Mouse (Mus musculus): ENCODE measurements around the gene Ube2h. TPM values are rescaled to one million over a fixed set of nuclear protein-coding genes. Genes with fewer than 3 reads are reported as not detected.

The Ube2h gene
- polyA plus RNA-seq, 1 experiment from 2014 or later: 47.9 TPM

GRCm38 (mm10) chr6:30292579-30292978 is 11.8 kb downstream of the Ube2h start:
- H3K4me3 ChIP-seq (replicated peaks): no peak overlapping the region
- WGBS: 92% methylated on average over 2 of the region's 2 CpGs
- H3K9ac ChIP-seq (replicated peaks): no peak overlapping the region
- no peak for ATAC-seq (ENCODE audit: low FRiP score)
- H3K4me1 ChIP-seq: peaks cover 3% of the 10 kb centered on the region; the same call in 1 of the 2 replicates
- H3K9me3 ChIP-seq (replicated peaks): no peaks in the 10 kb centered on the region
- H3K4me2 ChIP-seq: no peak overlapping the region
- 0 out of 2 replicates have a peak, but pooled peaks cover 4% of the 10 kb centered on the region for H3K36me3 ChIP-seq
- no peaks in the 10 kb centered on the region for H3K27me3 ChIP-seq (replicated peaks)
- no peak overlapping the region for H3K27ac ChIP-seq (replicated peaks)

- no peak overlapping the region for H3K9ac ChIP-seq (replicated peaks)
- H3K9me3 ChIP-seq (replicated peaks): no peaks in the 10 kb centered on the region
- H3K4me3 ChIP-seq (replicated peaks): no peak overlapping the region
- H3K27me3 ChIP-seq (replicated peaks): no peaks in the 10 kb centered on the region
- WGBS: 92% methylated on average over 6 of the region's 6 CpGs
- no peaks in the 10 kb centered on the region for H3K4me1 ChIP-seq
- H3K4me2 ChIP-seq: no peak overlapping the region
- ATAC-seq (ENCODE audit: low FRiP score): no peak
- peaks cover 21% of the 10 kb centered on the region for H3K36me3 ChIP-seq
- H3K27ac ChIP-seq (replicated peaks): no peak overlapping the region
Observed at GRCm38 (mm10) chr6:30287958-30288357, 16.4 kb downstream of the Ube2h start.

- no peak for ATAC-seq (ENCODE audit: low FRiP score)
- Histone ChIP-seq H3K4me3 (replicated peaks) (no peak overlapping the region), H3K27ac (replicated peaks) (no peak overlapping the region), H3K9ac (replicated peaks) (no peak overlapping the region), H3K4me2 (no peak overlapping the region), H3K36me3 (peaks cover 23% of the 10 kb centered on the region), H3K27me3 (replicated peaks) (no peaks in the 10 kb centered on the region), H3K9me3 (replicated peaks) (no peaks in the 10 kb centered on the region), H3K4me1 (no peaks in the 10 kb centered on the region)
Observed at GRCm38 (mm10) chr6:30286642-30287041, 17.7 kb downstream of the Ube2h start.

- H3K9ac ChIP-seq (replicated peaks): no peak overlapping the region
- ATAC-seq (ENCODE audit: low FRiP score): no peak
- H3K27me3 ChIP-seq (replicated peaks): no peaks in the 10 kb centered on the region
- H3K4me3 ChIP-seq (replicated peaks): no peak overlapping the region
- H3K9me3 ChIP-seq (replicated peaks): no peaks in the 10 kb centered on the region
- H3K4me1 ChIP-seq: no peaks in the 10 kb centered on the region
- no peak overlapping the region for H3K27ac ChIP-seq (replicated peaks)
- H3K4me2 ChIP-seq: no peak overlapping the region
- peaks cover 35% of the 10 kb centered on the region for H3K36me3 ChIP-seq
Observed at GRCm38 (mm10) chr6:30284177-30284576, 20.2 kb downstream of the Ube2h start.

- Histone ChIP-seq H3K9ac (replicated peaks) (no peak overlapping the region), H3K4me2 (no peak overlapping the region), H3K36me3 (peaks cover 48% of the 10 kb centered on the region), H3K27ac (replicated peaks) (no peak overlapping the region), H3K9me3 (replicated peaks) (no peaks in the 10 kb centered on the region), H3K27me3 (replicated peaks) (no peaks in the 10 kb centered on the region), H3K4me1 (no peaks in the 10 kb centered on the region), H3K4me3 (replicated peaks) (no peak overlapping the region)
- 88% methylated on average over 2 of the region's 2 CpGs for WGBS
- no peak for ATAC-seq (ENCODE audit: low FRiP score)
Observed at GRCm38 (mm10) chr6:30282361-30282760, 22.0 kb downstream of the Ube2h start.

- Histone ChIP-seq H3K36me3 (peaks cover 35% of the 10 kb centered on the region), H3K4me2 (no peak overlapping the region), H3K9ac (replicated peaks) (no peak overlapping the region), H3K4me3 (replicated peaks) (no peak overlapping the region), H3K27ac (replicated peaks) (no peak overlapping the region), H3K27me3 (replicated peaks) (no peaks in the 10 kb centered on the region), H3K4me1 (no peaks in the 10 kb centered on the region), H3K9me3 (replicated peaks) (no peaks in the 10 kb centered on the region)
- ATAC-seq (ENCODE audit: low FRiP score): no peak
- whole genome bisulfite sequencing: 66% methylated on average over 1 of the region's 1 CpGs
Observed at GRCm38 (mm10) chr6:30278374-30278773, 26.0 kb downstream of the Ube2h start.

- Histone ChIP-seq H3K27me3 (replicated peaks) (no peaks in the 10 kb centered on the region), H3K4me2 (no peak overlapping the region), H3K4me1 (no peaks in the 10 kb centered on the region; the same call in 1 of the 2 replicates), H3K36me3 (peaks cover 38% of the 10 kb centered on the region), H3K4me3 (replicated peaks) (no peak overlapping the region), H3K9me3 (replicated peaks) (no peaks in the 10 kb centered on the region), H3K27ac (replicated peaks) (no peak overlapping the region), H3K9ac (replicated peaks) (no peak overlapping the region)
- 88% methylated on average over 7 of the region's 7 CpGs for WGBS
- ATAC-seq (ENCODE audit: low FRiP score): no peak
Observed at GRCm38 (mm10) chr6:30276882-30277281, 27.5 kb downstream of the Ube2h start.

- Histone ChIP-seq H3K36me3 (peaks cover 38% of the 10 kb centered on the region), H3K4me1 (no peaks in the 10 kb centered on the region; the same call in 1 of the 2 replicates), H3K27ac (replicated peaks) (no peak overlapping the region), H3K27me3 (replicated peaks) (no peaks in the 10 kb centered on the region), H3K9ac (replicated peaks) (no peak overlapping the region), H3K9me3 (replicated peaks) (no peaks in the 10 kb centered on the region), H3K4me3 (replicated peaks) (no peak overlapping the region), H3K4me2 (no peak overlapping the region)
- 70% methylated on average over 3 of the region's 3 CpGs for WGBS
- no peak for ATAC-seq (ENCODE audit: low FRiP score)
Observed at GRCm38 (mm10) chr6:30276375-30276774, 28.0 kb downstream of the Ube2h start.

GRCm38 (mm10) chr6:30275159-30275847 is 29.0 kb downstream of the Ube2h start:
- no peak overlapping the region for H3K9ac ChIP-seq (replicated peaks)
- 84% methylated on average over 5 of the region's 5 CpGs for WGBS

GRCm38 (mm10) chr6:30272911-30273310 is 31.4 kb downstream of the Ube2h start:
- no peak overlapping the region for H3K9ac ChIP-seq (replicated peaks)
- H3K4me2 ChIP-seq: no peak overlapping the region
- no peak for ATAC-seq (ENCODE audit: low FRiP score)
- no peaks in the 10 kb centered on the region for H3K9me3 ChIP-seq (replicated peaks)
- WGBS: 29% methylated on average over 3 of the region's 3 CpGs
- no peak overlapping the region for H3K27ac ChIP-seq (replicated peaks)
- H3K4me3 ChIP-seq (replicated peaks): no peak overlapping the region
- H3K36me3 ChIP-seq: peaks cover 23% of the 10 kb centered on the region
- no peaks in the 10 kb centered on the region; the same call in 1 of the 2 replicates for H3K4me1 ChIP-seq
- no peaks in the 10 kb centered on the region for H3K27me3 ChIP-seq (replicated peaks)

More at GRCm38 (mm10) chr6:30275159-30275847, 29.0 kb downstream of the Ube2h start:
- H3K4me2 ChIP-seq: no peak overlapping the region
- H3K9me3 ChIP-seq (replicated peaks): no peaks in the 10 kb centered on the region
- H3K27ac ChIP-seq (replicated peaks): no peak overlapping the region
- no peak overlapping the region for H3K4me3 ChIP-seq (replicated peaks)
- no peaks in the 10 kb centered on the region for H3K27me3 ChIP-seq (replicated peaks)
- ATAC-seq (ENCODE audit: low FRiP score): no peak
- no peaks in the 10 kb centered on the region; the same call in 1 of the 2 replicates for H3K4me1 ChIP-seq
- peaks cover 34% of the 10 kb centered on the region for H3K36me3 ChIP-seq

- Histone ChIP-seq H3K4me3 (replicated peaks) (no peak overlapping the region), H3K4me1 (no peaks in the 10 kb centered on the region; the same call in 1 of the 2 replicates), H3K27ac (replicated peaks) (no peak overlapping the region), H3K4me2 (no peak overlapping the region), H3K9ac (replicated peaks) (no peak overlapping the region), H3K36me3 (peaks cover 26% of the 10 kb centered on the region), H3K9me3 (replicated peaks) (no peaks in the 10 kb centered on the region), H3K27me3 (replicated peaks) (no peaks in the 10 kb centered on the region)
- 51% methylated on average over 11 of the region's 11 CpGs for WGBS
- ATAC-seq (ENCODE audit: low FRiP score): no peak
Observed at GRCm38 (mm10) chr6:30272338-30272905, 31.9 kb downstream of the Ube2h start.

- H3K36me3 ChIP-seq: peaks cover 38% of the 10 kb centered on the region
Observed at GRCm38 (mm10) chr6:30269846-30270245, 34.5 kb downstream of the Ube2h start.

More at GRCm38 (mm10) chr6:30269846-30270245, 34.5 kb downstream of the Ube2h start:
- Histone ChIP-seq H3K4me3 (replicated peaks) (no peak overlapping the region), H3K27me3 (replicated peaks) (no peaks in the 10 kb centered on the region), H3K4me2 (no peak overlapping the region), H3K9me3 (replicated peaks) (no peaks in the 10 kb centered on the region), H3K27ac (replicated peaks) (no peak overlapping the region), H3K4me1 (no peaks in the 10 kb centered on the region; the same call in 1 of the 2 replicates), H3K9ac (replicated peaks) (no peak overlapping the region)
- WGBS: 78% methylated on average over 5 of the region's 5 CpGs
- ATAC-seq (ENCODE audit: low FRiP score): no peak

Measured in neural tube, embryonic 15.5 days (tissue).